Mouse (Mus musculus): Measurements from ENCODE around the gene Ercc6l2. TPM values are rescaled to one million over a fixed set of nuclear protein-coding genes. Genes with fewer than 3 reads are reported as not detected.
A peak's percentile ranks its signal among the peaks of the same experiment; 100 is the strongest.

Ercc6l2 gene
- total RNA-seq (2021) = 10 to 100 TPM; 18.6 to 20.7 TPM

- DNase-seq = peak; percentile 99
- intact Hi-C loops (cut with DNase I) = loop anchor here (5.0 kb wide), 1 partner anchor 248 kb away; no protein-coding TSS in a partner anchor
Observed at GRCm38 (mm10) chr13:63814746-63815681, at the start of gene Ercc6l2. Gene Ercc6l2 (plus strand): TSS chr13:63815240.

- DNase-seq = no peak
- intact Hi-C loops (cut with DNase I) = no loop called here
Observed at GRCm38 (mm10) chr13:63766065-63766464, 49.0 kb upstream of the Ercc6l2 start.

GRCm38 (mm10) chr13:63771009-63771408, 44.0 kb upstream of the Ercc6l2 start:
- DNase-seq = no peak
- intact Hi-C loops (cut with DNase I) = no loop called here

GRCm38 (mm10) chr13:63778925-63779324, 36.1 kb upstream of the Ercc6l2 start:
- no peak for DNase-seq
- intact Hi-C loops (cut with DNase I) = no loop called here

- DNase-seq = peak; percentile 57
- intact Hi-C loops (cut with DNase I) = no loop called here
Observed at GRCm38 (mm10) chr13:63779376-63780291, 35.4 kb upstream of the Ercc6l2 start.

- no peak for DNase-seq
- intact Hi-C loops (cut with DNase I) = no loop called here
Observed at GRCm38 (mm10) chr13:63792234-63792831, 22.7 kb upstream of the Ercc6l2 start.

GRCm38 (mm10) chr13:63793345-63794308, 21.4 kb upstream of the Ercc6l2 start:
- DNase-seq = no peak
- intact Hi-C loops (cut with DNase I) = no loop called here

GRCm38 (mm10) chr13:63798677-63799076, 16.4 kb upstream of the Ercc6l2 start:
- DNase-seq = no peak
- intact Hi-C loops (cut with DNase I) = no loop called here

GRCm38 (mm10) chr13:63799940-63800339, 15.1 kb upstream of the Ercc6l2 start:
- DNase-seq = no peak
- intact Hi-C loops (cut with DNase I) = no loop called here

- DNase-seq = no peak
- intact Hi-C loops (cut with DNase I) = no loop called here
Observed at GRCm38 (mm10) chr13:63801289-63801688, 13.8 kb upstream of the Ercc6l2 start.

GRCm38 (mm10) chr13:63807233-63807632, 7.8 kb upstream of the Ercc6l2 start:
- DNase-seq = no peak
- intact Hi-C loops (cut with DNase I) = no loop called here

- intact Hi-C loops (cut with DNase I) = no loop called here
- no peak for DNase-seq
Observed at GRCm38 (mm10) chr13:63807979-63808378, 7.1 kb upstream of the Ercc6l2 start.

GRCm38 (mm10) chr13:63811477-63811876, 3.6 kb upstream of the Ercc6l2 start:
- intact Hi-C loops (cut with DNase I) = no loop called here
- DNase-seq = no peak

GRCm38 (mm10) chr13:63815931-63816330, 891 bp downstream of the Ercc6l2 start:
- intact Hi-C loops (cut with DNase I) = loop anchor here (5.0 kb wide), 1 partner anchor 249 kb away; no protein-coding TSS in a partner anchor
- DNase-seq = no peak

GRCm38 (mm10) chr13:63845758-63846157, 30.7 kb downstream of the Ercc6l2 start:
- intact Hi-C loops (cut with DNase I) = no loop called here
- DNase-seq = no peak

- DNase-seq = no peak
- intact Hi-C loops (cut with DNase I) = no loop called here
Observed at GRCm38 (mm10) chr13:63850308-63851011, 35.4 kb downstream of the Ercc6l2 start.

GRCm38 (mm10) chr13:63872585-63873282, 57.7 kb downstream of the Ercc6l2 start:
- DNase-seq = no peak
- intact Hi-C loops (cut with DNase I) = no loop called here

- DNase-seq = no peak
- intact Hi-C loops (cut with DNase I) = no loop called here
Observed at GRCm38 (mm10) chr13:63877138-63877537, 62.1 kb downstream of the Ercc6l2 start.

Data from left cerebral cortex, postnatal 4 days (tissue).